Mouse (Mus musculus) midbrain, embryonic 14.5 days (tissue): Measurements from ENCODE around the gene Camk2g. TPM values are rescaled to one million over a fixed set of nuclear protein-coding genes. Genes with fewer than 3 reads are reported as not detected.

ENCODE experiments used
- ATAC-seq: fragments of 200-750 bp; cut with Nextera tagmentation; 2 replicates; pipeline ENCODE4 v1.8.0; 2017; ENCODE audit warnings: moderate number of reproducible peaks, moderate library complexity; ENCODE audit not compliant: low FRiP score, low TSS enrichment
- DNase-seq: peaks from one replicate; pipeline ENCODE4 v3.0.0-alpha.2; 2015
- H3K27ac ChIP-seq: fragments of 300-500 bp; sonication (generic); replicated peaks from 2 replicates; pipeline ENCODE4 v1.5.1; 2014; ENCODE audit warnings: mild to moderate bottlenecking, low read depth, low read length, moderate library complexity
- H3K27me3 ChIP-seq: fragments of 300-500 bp; sonication (generic); 2 replicates; pipeline ENCODE4 v1.6.1; 2014; ENCODE audit warnings: low read length, control low read depth, mixed read lengths; ENCODE audit not compliant: control insufficient read depth, insufficient read depth
- H3K36me3 ChIP-seq: fragments of 300-500 bp; sonication (generic); 2 replicates; pipeline ENCODE4 v1.6.1; 2014; ENCODE audit warnings: low read length, control low read depth; ENCODE audit not compliant: control insufficient read depth, insufficient read depth
- H3K4me1 ChIP-seq: fragments of 300-500 bp; sonication (generic); 2 replicates; pipeline ENCODE4 v1.6.1; 2014; ENCODE audit warnings: mild to moderate bottlenecking, antibody characterized with exemption, low read length, control low read depth; ENCODE audit not compliant: control insufficient read depth, insufficient read depth
- H3K4me2 ChIP-seq: fragments of 300-500 bp; sonication (generic); 2 replicates; pipeline ENCODE4 v1.6.1; 2014; ENCODE audit warnings: mild to moderate bottlenecking, low read length, moderate library complexity
- H3K4me3 ChIP-seq: fragments of 300-500 bp; sonication (generic); replicated peaks from 2 replicates; pipeline ENCODE4 v1.5.1; 2014; ENCODE audit warnings: low read depth, low read length
- H3K9ac ChIP-seq: fragments of 300-500 bp; sonication (generic); replicated peaks from 2 replicates; pipeline ENCODE4 v1.6.1; 2014; ENCODE audit warnings: mild to moderate bottlenecking, low read length, moderate library complexity
- H3K9me3 ChIP-seq: fragments of 300-500 bp; sonication (generic); 2 replicates; pipeline ENCODE4 v1.6.1; 2016; ENCODE audit warnings: low read length, control low read depth, mixed read lengths; ENCODE audit not compliant: control insufficient read depth
- WGBS: fragments of 180-500 bp; shearing (Covaris S2); extraction: QIAGEN DNeasy Blood & Tissue Kit; methylation state at CpG from one replicate; pipeline ENCODE4 v1.1.7; 2014; 5-methylcytosine and 5-hydroxymethylcytosine counted together
- polyA plus RNA-seq: library from polyadenylated mRNA; unstranded; fragments of >200 nt; fragmentation: Nextera tagmentation; extraction: Ambion mirVana; gene quantifications from 2 replicates; pipeline ENCODE4 v1.2.1, GENCODE M21; 2014

Gene Camk2g
- polyA plus RNA-seq, 1 experiment from 2014 or later, result 122 TPM

DNA sequence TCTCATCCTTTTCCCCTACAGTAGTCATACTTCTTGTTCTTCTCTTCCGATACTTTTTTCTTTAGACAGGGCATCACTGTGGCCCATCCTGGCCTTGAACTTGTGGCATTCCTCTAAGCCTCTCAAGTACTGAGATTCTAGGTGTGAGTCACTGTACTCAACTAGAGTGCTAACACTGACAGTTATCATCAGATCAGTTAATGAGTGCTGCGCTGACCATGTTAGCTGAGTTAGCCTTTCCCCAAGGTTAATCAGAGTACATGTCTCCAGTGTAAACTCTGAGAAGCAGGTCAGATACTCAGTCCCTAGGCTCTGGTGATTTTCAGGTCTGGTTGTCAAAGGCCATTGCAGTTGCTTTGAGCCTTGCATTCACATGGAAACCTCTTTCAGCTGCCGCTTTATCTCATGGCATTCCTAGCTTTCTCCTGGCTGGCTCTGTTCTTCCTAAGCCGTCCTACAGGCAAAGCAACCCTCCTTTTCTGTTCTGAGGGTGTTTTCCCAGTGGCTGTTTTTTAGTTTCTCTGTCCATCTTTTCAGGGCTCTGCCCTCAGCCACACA lies 44.3 kb downstream of the Camk2g start:
- no peak overlapping the region for H3K4me2 ChIP-seq
- DNase-seq, result no peak
- WGBS, result 86% methylated on average over 4 of the region's 4 CpGs
- no peak overlapping the region for H3K9ac ChIP-seq
- no peaks in the 10 kb centered on the region for H3K27me3 ChIP-seq
- no peak overlapping the region for H3K27ac ChIP-seq
- no peak for ATAC-seq
- no peak overlapping the region for H3K4me3 ChIP-seq
- peaks cover 27% of the 10 kb centered on the region for H3K36me3 ChIP-seq
- no peaks in the 10 kb centered on the region for H3K4me1 ChIP-seq
- H3K9me3 ChIP-seq, result no peaks in the 10 kb centered on the region

GRCm38 (mm10) chr14:20748388-20748787 lies 45.5 kb downstream of the Camk2g start:
- no peaks in the 10 kb centered on the region for H3K27me3 ChIP-seq
- H3K36me3 ChIP-seq, result peaks cover 35% of the 10 kb centered on the region
- no peak overlapping the region for H3K4me2 ChIP-seq
- no peak overlapping the region for H3K4me3 ChIP-seq
- H3K9ac ChIP-seq, result no peak overlapping the region
- H3K4me1 ChIP-seq, result no peaks in the 10 kb centered on the region
- DNase-seq (no peak), ATAC-seq (no peak)
- no peak overlapping the region for H3K27ac ChIP-seq
- WGBS, result 82% methylated on average over 4 of the region's 4 CpGs
- H3K9me3 ChIP-seq, result no peaks in the 10 kb centered on the region

DNA sequence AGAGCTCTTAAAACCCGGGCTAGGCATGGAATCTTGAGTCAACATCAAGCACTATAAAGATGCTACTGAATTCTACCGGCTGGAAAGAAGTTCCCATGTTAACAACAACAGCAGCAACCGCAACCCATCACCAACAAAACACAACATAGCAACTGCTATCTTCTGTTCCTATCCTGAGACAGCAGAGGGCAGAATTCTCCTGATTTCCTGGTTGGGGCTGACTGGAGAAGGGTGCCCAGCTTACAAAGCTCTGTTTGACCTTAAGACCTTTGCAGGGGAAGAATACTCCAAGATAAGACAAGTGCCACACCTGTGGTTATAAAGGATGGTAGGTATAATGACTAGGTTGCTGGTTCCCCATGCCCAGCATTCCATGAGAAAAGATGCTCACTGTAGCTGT lies 47.0 kb downstream of the Camk2g start:
- Histone ChIP-seq H3K4me1 (no peaks in the 10 kb centered on the region), H3K9ac (no peak overlapping the region), H3K4me2 (no peak overlapping the region), H3K27me3 (no peaks in the 10 kb centered on the region), H3K27ac (no peak overlapping the region), H3K9me3 (no peaks in the 10 kb centered on the region), H3K36me3 (peaks cover 39% of the 10 kb centered on the region), H3K4me3 (no peak overlapping the region)
- DNase-seq, result no peak
- 90% methylated on average over 3 of the region's 3 CpGs for WGBS
- no peak for ATAC-seq

- peaks cover 63% of the 10 kb centered on the region for H3K36me3 ChIP-seq
- H3K4me3 ChIP-seq, result no peak overlapping the region
- H3K9ac ChIP-seq, result no peak overlapping the region
- H3K9me3 ChIP-seq, result no peaks in the 10 kb centered on the region
- no peaks in the 10 kb centered on the region for H3K27me3 ChIP-seq
- ATAC-seq (no peak), DNase-seq (no peak)
- no peak overlapping the region for H3K4me2 ChIP-seq
- H3K27ac ChIP-seq, result no peak overlapping the region
- 93% methylated on average over 3 of the region's 3 CpGs for WGBS
- H3K4me1 ChIP-seq, result no peaks in the 10 kb centered on the region
Measured at GRCm38 (mm10) chr14:20743614-20744013, 50.3 kb downstream of the Camk2g start.

- Histone ChIP-seq H3K27ac (no peak overlapping the region), H3K4me1 (no peaks in the 10 kb centered on the region), H3K9me3 (no peaks in the 10 kb centered on the region), H3K36me3 (peaks cover 68% of the 10 kb centered on the region), H3K27me3 (no peaks in the 10 kb centered on the region), H3K9ac (no peak overlapping the region), H3K4me2 (no peak overlapping the region), H3K4me3 (no peak overlapping the region)
- WGBS, result 87% methylated on average over 9 of the region's 9 CpGs
- ATAC-seq, result no peak
- DNase-seq, result no peak
Measured at GRCm38 (mm10) chr14:20741301-20741700, 52.6 kb downstream of the Camk2g start.

DNA sequence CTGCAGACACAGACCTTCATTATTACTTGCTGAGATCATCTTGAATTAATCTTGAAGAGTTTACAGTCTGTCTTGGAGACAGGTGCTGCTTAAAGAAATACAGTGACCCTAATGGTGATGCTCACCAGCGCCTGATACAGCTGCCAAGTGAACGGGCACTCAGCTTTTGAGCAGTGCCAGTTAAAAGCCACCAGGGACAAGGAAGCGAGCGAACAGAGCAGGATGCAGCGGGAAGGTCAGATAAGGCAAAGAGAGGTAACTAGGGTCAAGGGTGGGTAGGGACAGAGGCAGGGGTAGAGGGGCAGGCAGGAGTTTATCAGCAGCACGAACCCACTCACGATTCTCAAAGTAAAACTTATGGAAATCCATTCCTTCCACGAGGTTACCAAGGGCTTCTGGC lies 55.4 kb downstream of the Camk2g start:
- 90% methylated on average over 8 of the region's 8 CpGs for WGBS
- Histone ChIP-seq H3K4me2 (no peak overlapping the region), H3K27me3 (no peaks in the 10 kb centered on the region), H3K27ac (no peak overlapping the region), H3K36me3 (peaks cover 57% of the 10 kb centered on the region), H3K4me1 (peaks cover 2% of the 10 kb centered on the region), H3K4me3 (no peak overlapping the region), H3K9ac (no peak overlapping the region), H3K9me3 (no peaks in the 10 kb centered on the region)
- DNase-seq (no peak), ATAC-seq (no peak)

DNA sequence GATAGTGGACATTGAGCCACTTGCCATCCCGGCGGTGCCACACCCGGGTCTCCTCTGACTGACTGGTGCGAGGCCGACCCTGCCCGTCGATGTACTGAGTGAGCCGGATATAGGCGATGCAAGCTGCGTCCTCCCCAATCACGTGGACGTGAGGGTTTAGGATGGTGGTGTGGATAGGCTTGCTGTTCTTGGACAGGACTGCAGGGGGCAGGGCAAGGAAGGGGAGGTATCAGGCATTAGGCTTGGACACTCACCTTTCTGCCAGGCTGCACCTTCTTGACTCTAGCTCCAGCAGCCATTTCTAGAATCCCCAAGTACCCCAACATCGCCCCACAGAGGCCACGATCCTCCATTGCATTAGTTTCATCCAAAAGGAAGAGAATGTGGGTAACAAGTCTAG lies 56.6 kb downstream of the Camk2g start:
- Histone ChIP-seq H3K27me3 (no peaks in the 10 kb centered on the region), H3K4me3 (no peak overlapping the region), H3K4me1 (peaks cover 7% of the 10 kb centered on the region), H3K36me3 (peaks cover 53% of the 10 kb centered on the region), H3K9me3 (no peaks in the 10 kb centered on the region), H3K4me2 (no peak overlapping the region), H3K27ac (no peak overlapping the region), H3K9ac (no peak overlapping the region)
- ATAC-seq, result no peak
- 37% methylated on average over 14 of the region's 14 CpGs for WGBS
- DNase-seq, result peak; percentile 57

DNA sequence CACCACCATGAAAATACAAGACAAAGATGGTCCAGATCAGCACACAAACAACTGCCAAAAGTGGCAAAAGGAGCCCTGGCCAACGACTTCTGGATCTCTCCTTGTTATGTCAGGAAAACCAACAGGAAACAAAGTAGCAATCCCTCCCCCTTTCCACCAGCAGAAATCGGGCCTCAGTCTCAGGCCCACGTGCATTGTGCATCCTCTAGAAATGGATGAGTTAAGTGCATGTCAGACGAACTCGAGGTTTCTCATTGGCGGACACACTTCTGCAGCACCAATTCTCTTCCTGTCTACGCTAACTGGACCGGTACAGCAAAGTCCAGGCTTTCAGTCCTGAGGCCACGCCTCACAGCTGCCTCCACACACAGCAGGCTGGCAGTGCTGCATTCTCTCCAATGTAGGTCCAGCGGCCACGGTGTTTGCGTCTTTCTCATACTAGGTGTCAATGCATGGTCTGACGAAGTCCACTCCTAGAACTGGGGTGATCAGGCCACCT lies 57.9 kb downstream of the Camk2g start:
- H3K27ac ChIP-seq, result no peak overlapping the region
- no peak overlapping the region for H3K4me2 ChIP-seq
- H3K9ac ChIP-seq, result no peak overlapping the region
- DNase-seq (no peak), ATAC-seq (no peak)
- no peaks in the 10 kb centered on the region for H3K27me3 ChIP-seq
- 91% methylated on average over 13 of the region's 13 CpGs for WGBS
- no peaks in the 10 kb centered on the region for H3K9me3 ChIP-seq
- H3K4me1 ChIP-seq, result peaks cover 7% of the 10 kb centered on the region
- peaks cover 45% of the 10 kb centered on the region for H3K36me3 ChIP-seq
- no peak overlapping the region for H3K4me3 ChIP-seq

DNA sequence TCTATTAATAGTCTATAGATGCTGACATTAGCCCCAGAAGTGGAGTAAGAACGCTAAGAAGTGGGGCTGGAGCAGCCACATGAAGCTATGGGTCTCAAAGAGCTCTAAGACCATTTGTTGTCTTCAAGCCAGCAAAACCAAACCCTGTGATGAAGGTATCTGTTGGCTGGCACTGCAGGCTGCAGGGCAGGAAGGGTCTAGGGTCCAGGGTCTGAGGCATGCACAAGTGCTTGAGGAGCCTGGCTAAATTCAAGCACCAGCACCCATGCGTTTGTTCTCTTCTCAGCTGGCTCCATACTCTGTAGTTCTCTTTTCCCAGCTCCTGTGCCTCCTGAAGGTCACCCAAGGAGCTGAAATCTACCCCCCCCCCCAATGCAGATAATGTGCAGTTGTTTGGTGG lies 58.8 kb downstream of the Camk2g start:
- peaks cover 42% of the 10 kb centered on the region for H3K36me3 ChIP-seq
- peak overlapping the region; percentile 88; the same call in 1 of the 2 replicates for H3K4me2 ChIP-seq
- 74% methylated on average over 2 of the region's 2 CpGs for WGBS
- H3K27ac ChIP-seq, result no peak overlapping the region
- 0 out of 2 replicates have a peak overlapping the region, but pooled peaks have one; percentile 73 for H3K4me3 ChIP-seq
- H3K27me3 ChIP-seq, result no peaks in the 10 kb centered on the region
- H3K9ac ChIP-seq, result no peak overlapping the region
- DNase-seq (no peak), ATAC-seq (no peak)
- H3K9me3 ChIP-seq, result no peaks in the 10 kb centered on the region
- H3K4me1 ChIP-seq, result peaks cover 7% of the 10 kb centered on the region
